Mouse (Mus musculus) layer of hippocampus, postnatal 36 days (tissue): ENCODE measurements around the gene Acot7. TPM values are rescaled to one million over a fixed set of nuclear protein-coding genes. Genes with fewer than 3 reads are reported as not detected.
A peak's percentile ranks its signal among the peaks of the same experiment; 100 is the strongest.

ENCODE experiments used
- DNase-seq, 2 experiments: peaks; one replicate each; pipeline ENCODE4 v3.0.0; 2022
- total RNA-seq, 2 experiments: library from RNA; stranded (reverse); gene quantifications; 2 replicates each; pipeline ENCODE4 v1.2.3; 2021

The Acot7 gene
- total RNA-seq, 2 experiments from 2014 or later = 331 to 345 TPM

DNA sequence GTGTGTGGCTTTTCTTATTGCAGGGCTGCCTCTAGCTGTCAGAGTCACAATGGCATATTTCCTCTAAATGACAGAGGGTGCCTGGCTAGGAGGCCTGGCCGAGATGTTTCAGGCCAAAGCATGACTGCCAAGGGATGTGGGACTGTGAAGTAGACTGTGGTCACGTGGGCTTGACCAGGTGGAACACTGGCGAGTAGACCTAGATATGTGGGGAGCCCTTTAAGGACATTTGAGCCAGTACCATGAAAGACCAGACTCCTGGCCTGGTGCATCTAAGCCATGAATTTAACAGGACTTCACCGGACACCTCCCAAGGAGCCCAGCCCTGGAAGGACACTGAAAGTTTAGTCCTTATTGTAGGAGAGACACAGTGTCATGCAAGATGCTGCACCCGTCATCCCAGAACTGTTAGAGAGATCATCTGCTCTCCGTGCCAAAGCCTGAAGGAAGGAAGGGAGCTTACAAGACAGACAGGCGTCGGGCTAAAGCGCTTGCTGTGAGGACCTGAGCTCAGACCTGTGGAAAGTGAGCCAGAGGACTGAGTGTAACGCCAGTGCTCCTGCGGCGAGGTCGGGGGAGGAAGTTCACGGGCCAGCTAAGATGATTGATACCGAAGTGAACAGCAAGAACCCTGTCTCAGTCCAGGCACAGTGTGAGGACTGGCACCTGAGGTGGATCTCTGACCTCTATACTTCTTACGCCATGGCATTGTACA lies 2.2 kb downstream of the Acot7 start:
- DNase-seq = no peak

- DNase-seq = no peak
Observed at GRCm38 (mm10) chr4:152182205-152182604, 4.3 kb downstream of the Acot7 start.

- DNase-seq = no peak
Observed at GRCm38 (mm10) chr4:152184353-152185035, 6.6 kb downstream of the Acot7 start.

GRCm38 (mm10) chr4:152185137-152185509 lies 7.2 kb downstream of the Acot7 start:
- DNase-seq = no peak

DNA sequence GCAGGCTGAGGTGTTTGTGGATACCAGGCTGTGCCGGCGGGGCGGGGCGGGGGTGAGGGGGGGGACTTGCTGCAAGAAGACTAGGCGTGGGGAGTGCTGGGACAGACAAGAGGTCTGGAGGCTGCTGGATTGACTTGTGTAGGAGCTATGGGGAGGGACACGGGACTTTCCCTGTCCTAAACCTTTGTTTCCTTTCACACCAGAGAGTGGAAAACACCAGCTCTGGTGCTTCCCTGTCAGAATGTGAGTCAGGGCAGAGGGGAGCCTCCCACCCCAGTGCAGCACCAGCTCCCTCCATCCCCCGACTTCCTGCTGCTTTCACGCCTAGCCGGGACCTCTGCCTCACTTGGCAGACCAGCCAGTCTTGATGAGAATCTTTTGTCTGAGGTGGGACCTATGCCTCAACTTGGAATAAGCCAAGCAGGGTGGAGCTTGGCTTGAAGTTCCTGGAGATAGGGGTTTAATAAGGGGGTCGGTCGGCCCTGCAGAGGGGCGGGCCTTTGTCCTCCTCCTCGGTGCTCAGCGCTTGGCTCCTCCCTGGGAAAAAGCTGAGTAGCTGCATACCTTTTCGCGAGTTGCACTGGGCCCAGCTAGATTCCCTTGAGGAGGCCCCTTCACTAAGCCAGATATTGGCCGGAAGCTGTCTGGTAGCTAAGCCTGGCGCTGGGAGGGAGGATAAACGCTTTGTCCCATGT lies 7.7 kb downstream of the Acot7 start:
- DNase-seq = no peak

DNA sequence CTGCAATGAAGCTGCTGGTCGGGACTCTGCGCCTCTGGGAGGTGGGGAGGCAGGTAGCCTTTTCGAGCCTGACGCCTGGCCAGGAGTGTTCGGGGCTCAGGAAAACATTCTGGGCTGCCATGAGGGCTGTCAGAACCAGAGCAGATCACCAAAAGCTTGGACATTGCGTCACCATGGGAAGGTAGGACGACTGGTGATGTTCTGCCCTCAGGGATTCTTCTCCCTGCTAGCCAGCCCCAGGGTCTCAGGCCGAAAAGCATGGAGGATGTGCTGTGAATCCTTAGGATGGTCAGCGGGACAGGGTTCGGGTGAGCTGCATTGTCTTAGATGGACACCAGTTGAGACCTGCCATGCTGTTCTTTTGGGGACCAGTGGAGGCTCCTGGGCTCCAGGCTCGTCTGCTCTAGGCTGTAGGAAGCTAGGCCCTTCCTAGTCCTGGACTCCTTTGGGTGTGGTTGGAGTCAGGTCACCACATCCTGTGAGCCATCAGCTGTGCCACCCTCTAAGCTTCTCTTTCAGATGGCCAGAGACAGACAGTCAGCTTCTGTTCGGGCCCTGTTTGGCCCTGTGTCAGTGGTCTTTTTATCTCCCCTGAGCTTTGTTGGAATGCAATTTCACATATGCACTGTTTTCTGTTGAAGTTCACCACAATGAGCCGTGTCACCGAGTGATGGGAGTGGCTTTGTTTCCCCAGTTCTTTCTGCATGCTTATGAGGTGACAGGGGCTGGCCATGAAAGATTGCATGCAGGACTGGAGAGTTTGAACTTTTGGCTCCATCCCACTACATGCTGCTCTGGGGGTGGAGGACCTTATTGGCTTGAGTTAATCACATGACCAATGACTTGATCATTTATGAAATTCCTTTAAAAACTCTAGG lies 8.5 kb downstream of the Acot7 start:
- DNase-seq = no peak

GRCm38 (mm10) chr4:152187142-152187541 lies 9.2 kb downstream of the Acot7 start:
- DNase-seq = no peak

- no peak for DNase-seq
Observed at GRCm38 (mm10) chr4:152188651-152189050, 10.7 kb downstream of the Acot7 start.

GRCm38 (mm10) chr4:152189071-152189470 lies 11.1 kb downstream of the Acot7 start:
- DNase-seq = no peak

GRCm38 (mm10) chr4:152189691-152190090 lies 11.8 kb downstream of the Acot7 start:
- DNase-seq = no peak

DNA sequence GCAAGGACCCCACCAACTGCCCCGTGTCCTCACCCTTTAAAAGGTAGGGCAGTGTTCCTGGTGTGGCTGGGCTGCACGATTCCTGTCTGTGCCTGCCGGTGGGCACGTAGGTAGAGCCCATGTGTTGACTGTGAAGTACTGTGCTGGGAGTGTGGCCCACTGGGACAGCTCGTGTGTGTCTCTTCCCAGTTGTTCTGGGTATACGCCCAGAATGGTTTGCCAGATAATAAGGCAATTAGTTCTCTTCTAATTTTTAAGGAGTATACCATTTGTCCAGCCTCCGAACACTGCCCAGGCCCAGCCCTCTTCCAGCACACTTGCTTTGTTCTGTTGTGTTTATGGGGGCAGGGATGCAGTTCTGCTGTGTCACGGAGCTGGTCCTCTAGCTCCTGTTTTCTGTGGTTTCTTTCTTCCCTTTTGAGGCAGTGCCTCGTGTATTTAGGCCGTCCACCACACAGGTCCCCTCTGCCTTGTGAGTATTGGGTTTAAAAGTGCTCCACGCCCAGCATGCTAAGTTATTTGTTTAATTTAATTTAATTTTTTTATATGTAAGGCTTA lies 12.2 kb downstream of the Acot7 start:
- no peak for DNase-seq

DNA sequence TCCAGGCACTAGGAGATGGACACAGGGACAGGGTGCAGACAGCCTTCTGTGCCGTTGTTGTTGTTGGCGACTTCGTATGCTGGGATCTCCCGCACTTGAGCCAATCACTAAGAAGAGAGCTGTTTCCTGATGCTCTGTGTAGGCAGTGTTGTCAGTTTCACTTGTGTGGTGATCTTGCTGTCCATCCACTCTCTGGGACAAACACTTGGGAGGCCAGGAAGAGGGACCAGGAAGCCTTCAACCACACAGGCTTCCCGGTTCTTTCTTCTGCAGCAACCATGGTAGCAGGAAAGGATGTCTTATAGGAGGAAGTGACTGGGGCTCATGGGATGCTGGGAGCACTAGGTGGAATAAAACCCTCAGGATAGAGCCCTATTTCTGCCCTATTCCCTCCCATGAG lies 12.8 kb downstream of the Acot7 start:
- no peak for DNase-seq

DNA sequence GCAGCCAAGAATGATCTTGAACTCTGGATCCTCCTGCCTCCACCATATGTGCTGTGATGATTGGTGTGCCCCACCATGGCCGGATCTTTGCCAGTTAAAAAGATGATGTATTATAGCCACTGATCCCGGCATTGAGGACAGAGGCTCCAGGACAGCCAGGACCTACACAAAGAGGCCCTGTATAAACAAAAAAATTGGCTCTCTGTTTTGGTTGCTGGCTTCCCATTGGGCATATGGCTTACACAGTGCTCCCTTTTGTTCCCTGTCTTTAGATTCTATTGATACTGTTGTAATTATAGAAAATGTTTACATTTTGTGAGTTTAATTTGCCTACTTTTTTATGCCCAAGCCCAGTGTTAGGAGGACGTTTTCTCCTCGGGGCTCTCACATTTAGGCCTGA lies 14.6 kb downstream of the Acot7 start:
- no peak for DNase-seq

- no peak for DNase-seq
Observed at GRCm38 (mm10) chr4:152194476-152195175, 16.7 kb downstream of the Acot7 start.

- no peak for DNase-seq
Observed at GRCm38 (mm10) chr4:152196276-152196675, 18.3 kb downstream of the Acot7 start.

- no peak for DNase-seq
Observed at GRCm38 (mm10) chr4:152197545-152197944, 19.6 kb downstream of the Acot7 start.

- no peak for DNase-seq
Observed at GRCm38 (mm10) chr4:152199617-152200016, 21.7 kb downstream of the Acot7 start.

DNA sequence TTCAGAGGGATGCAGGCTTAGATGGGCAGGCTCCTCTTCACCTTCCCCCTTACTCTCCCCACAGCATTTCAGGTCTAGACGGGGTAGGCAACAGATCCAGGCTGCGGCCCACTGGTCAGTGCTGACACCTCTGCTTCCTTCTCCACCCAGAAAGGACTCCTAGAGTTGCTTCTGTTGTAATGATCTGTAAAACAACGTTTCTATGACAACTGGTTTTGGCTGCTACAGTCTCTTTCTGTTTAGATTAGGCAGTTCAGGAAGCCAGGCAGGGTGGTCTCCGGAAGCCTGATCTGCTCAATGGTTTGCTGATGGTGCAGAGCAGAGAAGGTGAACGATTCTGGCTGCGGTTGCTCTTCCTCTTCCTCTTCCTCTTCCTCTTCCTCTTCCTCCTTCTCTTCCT lies 23.6 kb downstream of the Acot7 start:
- no peak for DNase-seq

DNA sequence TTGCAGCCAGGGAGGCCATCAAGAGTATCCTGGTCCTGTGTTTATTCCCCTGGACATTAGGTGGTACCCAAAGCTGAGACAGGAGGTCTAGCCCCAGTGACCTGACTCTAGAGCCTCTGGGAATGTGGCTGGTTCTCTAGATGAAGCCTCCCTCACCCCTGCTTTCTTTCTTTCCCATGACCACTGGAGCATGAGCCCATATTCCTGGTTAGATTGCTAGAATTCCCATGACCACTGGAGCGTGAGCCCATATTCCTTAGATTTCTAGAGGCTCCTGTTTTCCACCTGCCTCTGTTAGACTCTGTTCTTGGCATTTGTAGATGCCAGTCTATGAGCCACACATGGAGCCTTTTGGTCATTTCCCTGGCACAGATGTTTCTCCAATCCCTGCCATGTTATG lies 24.5 kb downstream of the Acot7 start:
- DNase-seq = no peak

- peak in 1 of 2 experiments; percentile 34 for DNase-seq
Observed at GRCm38 (mm10) chr4:152202905-152203304, 25.0 kb downstream of the Acot7 start.

DNA sequence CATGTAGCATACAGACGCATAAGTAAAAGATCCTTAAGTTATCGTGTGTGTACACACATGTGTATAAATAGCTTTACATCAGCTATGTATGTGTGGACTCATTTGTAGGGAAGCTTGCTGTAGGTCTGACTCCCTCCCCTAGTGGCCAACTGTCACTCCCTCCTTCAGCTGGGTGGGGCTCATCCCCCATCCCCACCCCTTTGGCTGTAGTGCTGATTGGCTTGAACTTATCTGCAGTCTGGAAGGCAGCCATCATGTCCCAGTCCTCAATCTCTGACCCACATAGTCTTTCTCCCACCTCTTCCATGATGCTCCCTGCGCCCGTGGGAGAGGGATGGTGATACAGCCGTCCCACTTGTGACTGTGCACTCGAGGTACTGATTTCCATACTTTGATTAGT lies 26.7 kb downstream of the Acot7 start:
- DNase-seq = no peak

GRCm38 (mm10) chr4:152206199-152206598 lies 28.3 kb downstream of the Acot7 start:
- DNase-seq = no peak
